Mouse (Mus musculus) thymus, adult 2 months (tissue): ENCODE results near the gene Sh3bp5l. TPM values are rescaled to one million over a fixed set of nuclear protein-coding genes. Genes with fewer than 3 reads are reported as not detected.

ENCODE experiments used
- DNase-seq: peaks from one replicate; pipeline ENCODE4 v3.0.0; 2021
- H3K27ac ChIP-seq: fragments of 200-500 bp; 2 replicates; pipeline ENCODE4 v1.5.1; 2012; ENCODE audit warnings: low read length, control low read depth; ENCODE audit not compliant: control insufficient read depth, insufficient read depth
- H3K27me3 ChIP-seq: fragments of 200-500 bp; 2 replicates; pipeline ENCODE4 v1.6.1; 2012; ENCODE audit warnings: mild to moderate bottlenecking, low read length, moderate library complexity, mixed read lengths; ENCODE audit not compliant: control insufficient read depth, insufficient read depth
- H3K36me3 ChIP-seq: fragments of 200-500 bp; 2 replicates; pipeline ENCODE4 v1.6.1; 2012; ENCODE audit warnings: mild to moderate bottlenecking, low read length, moderate library complexity; ENCODE audit not compliant: control insufficient read depth, insufficient read depth
- H3K4me1 ChIP-seq: fragments of 200-500 bp; replicated peaks from 2 replicates; pipeline ENCODE4 v1.6.1; 2012; ENCODE audit warnings: low read length; ENCODE audit not compliant: control insufficient read depth, insufficient read depth
- H3K4me3 ChIP-seq: fragments of 200-500 bp; 2 replicates; pipeline ENCODE4 v1.5.1; 2012; ENCODE audit warnings: mild to moderate bottlenecking, low read length, control low read depth, moderate library complexity; ENCODE audit not compliant: control insufficient read depth, insufficient read depth
- CTCF ChIP-seq: fragments of 200-500 bp; IDR thresholded peaks from 2 replicates; pipeline ENCODE4 v1.5.1; 2012; ENCODE audit warnings: mild to moderate bottlenecking, control low read depth, low read length, moderate library complexity, borderline replicate concordance; ENCODE audit not compliant: control insufficient read depth, poor library complexity, insufficient read depth; ENCODE audit errors: extremely low read depth
- POLR2A ChIP-seq: fragments of 200-500 bp; IDR thresholded peaks from 2 replicates; pipeline ENCODE4 v1.6.1; 2012; ENCODE audit warnings: mild to moderate bottlenecking, low read length, control low read depth, moderate library complexity; ENCODE audit not compliant: control insufficient read depth, poor library complexity, insufficient read depth; ENCODE audit errors: extremely low read depth
- WGBS: fragments of 180-500 bp; shearing (Covaris S2); methylation state at CpG from one replicate; pipeline ENCODE4 v1.1.7; 2018; 5-methylcytosine and 5-hydroxymethylcytosine counted together
- polyA plus RNA-seq: library from polyadenylated mRNA; depleted of rRNA; stranded (reverse); fragments of >200 nt; gene quantifications from 2 replicates; pipeline ENCODE4 v1.2.3, GENCODE M21; 2012; rRNA removed

Sh3bp5l gene
- polyA plus RNA-seq, 1 experiment: 43.3 TPM

DNA sequence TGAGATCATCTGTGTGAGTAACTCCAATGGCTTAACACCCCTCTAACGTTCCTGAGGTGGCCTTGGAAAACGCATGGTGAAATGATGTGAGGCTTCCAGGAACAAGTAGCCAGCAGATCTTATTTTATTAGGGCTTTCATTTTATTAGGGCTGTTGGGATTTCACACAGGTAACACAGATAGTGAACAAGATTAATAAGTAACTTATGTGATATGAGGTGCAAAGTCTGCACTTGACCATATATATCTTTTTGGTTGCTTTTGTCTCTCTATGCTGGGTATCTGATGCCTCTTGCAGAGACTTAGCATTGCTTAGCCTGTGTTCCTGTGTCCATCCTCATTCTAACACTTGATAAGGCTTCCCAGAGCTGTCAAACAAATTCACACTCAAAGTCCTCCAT, 46.7 kb downstream of the Sh3bp5l start:
- H3K27me3 ChIP-seq: no peaks in the 10 kb centered on the region
- TF ChIP-seq CTCF: no peak
- TF ChIP-seq POLR2A: no peak
- H3K36me3 ChIP-seq: no peaks in the 10 kb centered on the region
- no peak for DNase-seq
- no peak overlapping the region for H3K27ac ChIP-seq
- 86% methylated on average over 2 of the region's 2 CpGs for WGBS
- H3K4me1 ChIP-seq: no peaks in the 10 kb centered on the region
- no peak overlapping the region for H3K4me3 ChIP-seq

DNA sequence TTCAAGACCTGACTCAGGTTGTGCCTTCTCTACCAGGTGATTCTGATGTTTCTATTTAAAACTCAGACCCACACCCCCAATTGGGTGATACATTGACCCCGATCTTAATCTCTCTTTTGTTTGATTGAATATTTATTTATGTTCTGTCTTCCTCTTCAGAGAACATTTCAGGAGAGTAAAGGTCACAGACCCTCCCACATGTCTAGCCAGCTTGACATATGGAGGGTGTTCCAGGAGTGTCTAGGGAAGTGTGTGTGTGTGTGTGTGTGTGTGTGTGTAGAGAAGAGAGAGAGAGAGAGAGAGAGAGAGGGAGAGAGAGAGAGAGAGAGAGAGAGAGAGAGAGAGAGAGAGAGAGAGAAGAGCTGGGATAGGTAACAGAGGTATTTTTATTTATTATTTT, 47.2 kb downstream of the Sh3bp5l start:
- Histone ChIP-seq H3K4me1 (no peaks in the 10 kb centered on the region), H3K36me3 (no peaks in the 10 kb centered on the region), H3K27ac (no peak overlapping the region), H3K27me3 (no peaks in the 10 kb centered on the region), H3K4me3 (no peak overlapping the region)
- TF ChIP-seq POLR2A (no peak), CTCF (no peak)
- WGBS: 83% methylated on average over 1 of the region's 1 CpGs
- no peak for DNase-seq

DNA sequence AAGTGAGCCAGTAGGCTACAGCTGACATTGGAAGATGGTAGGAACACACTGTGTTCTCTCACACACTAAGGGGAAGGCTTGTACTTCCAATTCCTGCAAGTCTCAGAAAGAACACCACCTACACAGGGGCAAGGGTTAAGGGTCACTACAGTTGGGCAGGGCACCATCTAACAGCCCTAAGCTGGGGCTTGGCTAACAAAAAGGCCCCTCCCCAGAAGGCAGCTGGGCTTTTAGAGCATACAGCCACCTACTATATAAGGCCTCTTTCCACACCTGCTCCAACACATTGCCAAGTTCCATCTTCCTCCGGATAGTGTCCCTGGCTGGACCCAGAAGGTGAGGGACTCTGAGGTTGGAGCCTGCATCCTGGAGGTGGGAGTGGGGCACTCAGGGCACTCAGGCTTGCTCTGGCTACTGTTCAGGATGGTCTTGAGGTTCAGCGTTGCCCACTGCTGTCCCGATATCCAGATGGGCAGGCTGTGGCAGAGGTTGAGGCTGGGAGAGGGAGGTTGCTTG, 48.3 kb downstream of the Sh3bp5l start, which contains the start of gene Lypd8:
Gene Lypd8 (plus strand): TSS at position 281 of the 516 bp plus-strand sequence.
- 96% methylated on average over 3 of the region's 3 CpGs for WGBS

DNA sequence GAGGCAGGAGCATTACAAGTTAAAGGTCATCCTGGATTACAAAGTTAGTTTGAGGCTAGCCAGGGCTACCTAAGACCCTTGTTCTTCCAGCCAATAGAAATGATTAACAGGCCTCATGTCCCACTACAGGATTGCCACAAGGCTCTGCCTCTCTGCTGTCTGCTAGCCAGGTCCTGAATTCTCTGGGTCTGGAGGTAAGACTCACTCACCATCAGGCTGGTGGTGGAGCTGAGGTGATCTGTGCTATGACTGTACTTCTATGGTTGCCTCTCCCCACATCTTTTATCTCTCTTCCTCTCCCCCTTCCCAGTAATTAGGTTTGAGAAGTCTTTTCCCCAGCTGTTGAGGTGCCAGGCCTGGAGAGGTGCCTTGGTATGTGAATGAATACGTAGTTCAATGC, 49.0 kb downstream of the Sh3bp5l start:
- Histone ChIP-seq H3K27ac (no peak overlapping the region), H3K36me3 (no peaks in the 10 kb centered on the region), H3K27me3 (no peaks in the 10 kb centered on the region), H3K4me1 (no peaks in the 10 kb centered on the region), H3K4me3 (no peak overlapping the region)
- WGBS: 96% methylated on average over 1 of the region's 1 CpGs
- TF ChIP-seq CTCF (no peak), POLR2A (no peak)
- DNase-seq: no peak

More for the DNA sequence above, 48.3 kb downstream of the Sh3bp5l start, which contains the start of gene Lypd8:
- Histone ChIP-seq H3K4me1 (no peaks in the 10 kb centered on the region), H3K36me3 (no peaks in the 10 kb centered on the region), H3K27ac (no peak within 1 kb of the TSS), H3K27me3 (no peaks in the 10 kb centered on the region), H3K4me3 (no peak within 1 kb of the TSS)
- TF ChIP-seq CTCF: no peak
- TF ChIP-seq POLR2A: no peak
- no peak for DNase-seq

- no peak for DNase-seq
- 95% methylated on average over 6 of the region's 6 CpGs for WGBS
- no peak for TF ChIP-seq POLR2A
- no peaks in the 10 kb centered on the region for H3K4me1 ChIP-seq
- no peak overlapping the region for H3K27ac ChIP-seq
- no peaks in the 10 kb centered on the region for H3K27me3 ChIP-seq
- no peak overlapping the region for H3K4me3 ChIP-seq
- no peaks in the 10 kb centered on the region for H3K36me3 ChIP-seq
Observed at GRCm38 (mm10) chr11:58382471-58382870, 51.9 kb downstream of the Sh3bp5l start.

Other genes starting within 250 kb of the Sh3bp5l start
- gene Gm12248, start 237.6 kb upstream of the Sh3bp5l start, polyA plus RNA-seq: 0.32 and 0.59 TPM in 2 replicates
- 158 and 192 TPM in 2 replicates for gene Cnot8, start 226.6 kb upstream of the Sh3bp5l start, polyA plus RNA-seq
- gene Gemin5, start 162.2 kb upstream of the Sh3bp5l start, polyA plus RNA-seq: 20.4 and 21.8 TPM in 2 replicates
- 41.3 and 42.0 TPM in 2 replicates for gene Mrpl22, start 159.1 kb upstream of the Sh3bp5l start, polyA plus RNA-seq
- 58.1 and 60.9 TPM in 2 replicates for gene Igtp, start 131.2 kb upstream of the Sh3bp5l start, polyA plus RNA-seq
- gene Irgm2, start 131.1 kb upstream of the Sh3bp5l start, polyA plus RNA-seq: 17.1 and 20.1 TPM in 2 replicates
- 0.07 and 0.29 TPM in 2 replicates for gene 4930438A08Rik, start 55.9 kb upstream of the Sh3bp5l start, polyA plus RNA-seq
- gene Zfp692, start 23.7 kb upstream of the Sh3bp5l start, polyA plus RNA-seq: 42.1 and 49.7 TPM in 2 replicates
- gene Zfp672, start 385 bp upstream of the Sh3bp5l start, polyA plus RNA-seq: 54.1 and 54.5 TPM in 2 replicates
- 26.2 and 31.5 TPM in 2 replicates for gene Lypd8, start 48.3 kb downstream of the Sh3bp5l start, polyA plus RNA-seq
- 0.77 and 0.92 TPM in 2 replicates for gene 1810065E05Rik, start 90.4 kb downstream of the Sh3bp5l start, polyA plus RNA-seq
- 0.36 and 0.42 TPM in 2 replicates for gene Gm12253, start 101.8 kb downstream of the Sh3bp5l start, polyA plus RNA-seq
- not detected in 2 replicates for gene Lypd9, start 122.2 kb downstream of the Sh3bp5l start, polyA plus RNA-seq
- 0.05 TPM in 1 of 2 replicates, not detected in the other for gene Olfr30, start 131.5 kb downstream of the Sh3bp5l start, polyA plus RNA-seq
- gene Olfr332, start 161.8 kb downstream of the Sh3bp5l start, polyA plus RNA-seq: 0.03 TPM in 1 of 2 replicates, not detected in the other
- not detected in 2 replicates for gene Olfr331, start 171.8 kb downstream of the Sh3bp5l start, polyA plus RNA-seq
- 0.29 and 0.50 TPM in 2 replicates for gene Olfr330, start 204.1 kb downstream of the Sh3bp5l start, polyA plus RNA-seq
- gene Olfr329-ps, start 215.7 kb downstream of the Sh3bp5l start, polyA plus RNA-seq: 0.11 and 0.51 TPM in 2 replicates
- gene Olfr328, start 224.9 kb downstream of the Sh3bp5l start, polyA plus RNA-seq: 0.10 TPM in 1 of 2 replicates, not detected in the other
- gene Olfr224, start 239.8 kb downstream of the Sh3bp5l start, polyA plus RNA-seq: 0.27 and 0.69 TPM in 2 replicates
- 0.32 TPM in 1 of 2 replicates, not detected in the other for gene Olfr325, start 247.0 kb downstream of the Sh3bp5l start, polyA plus RNA-seq